Mouse (Mus musculus) liver, embryonic 14.5 days (tissue): ENCODE measurements at regions not wholly inside any gene's neighbourhood (a gene's known extent, or its start where the extent isn't known, plus 50 kb on each side); places are given as distances from the start of the nearest gene placed in this dataset.

Experiments used
- ATAC-seq: fragments of 200-750 bp; cut with Nextera tagmentation; 2 replicates; pipeline ENCODE4 v1.8.0; 2017; ENCODE audit warnings: moderate number of reproducible peaks, mild to moderate bottlenecking, moderate library complexity; ENCODE audit not compliant: insufficient read depth
- DNase-seq, 3 experiments: peaks; one replicate each; pipeline ENCODE4 v3.0.0-alpha.2; 2012 to 2013; ENCODE audit warnings: low read depth in 3 of 3, low spot score in 3 of 3
- H3K27ac ChIP-seq: fragments of 300-500 bp; sonication (generic); 2 replicates; pipeline ENCODE4 v1.5.1; 2014; ENCODE audit warnings: moderate library complexity, mild to moderate bottlenecking, control low read depth, inconsistent platforms
- H3K27me3 ChIP-seq: fragments of 300-500 bp; sonication (generic); 2 replicates; pipeline ENCODE4 v1.6.1; 2014; ENCODE audit warnings: mild to moderate bottlenecking, low read length, moderate library complexity; ENCODE audit not compliant: control insufficient read depth, insufficient read depth
- H3K36me3 ChIP-seq: fragments of 300-500 bp; sonication (generic); replicated peaks from 2 replicates; pipeline ENCODE4 v1.6.1; 2014; ENCODE audit warnings: low read depth; ENCODE audit not compliant: control insufficient read depth, insufficient read depth
- H3K4me1 ChIP-seq, 2 experiments: fragments of 200-500 bp in 1 of 2; fragments of 300-500 bp in 1 of 2; sonication (generic) in 1 of 2; replicated peaks; 2 replicates each; pipeline ENCODE4 v1.6.1; 2012 to 2014; ENCODE audit warnings: antibody characterized with exemption in 1 of 2, inconsistent platforms in 1 of 2, low read length in 1 of 2; ENCODE audit not compliant: control insufficient read depth in 2 of 2, insufficient read depth in 2 of 2
- H3K4me2 ChIP-seq: fragments of 300-500 bp; sonication (generic); 2 replicates; pipeline ENCODE4 v1.6.1; 2014; ENCODE audit warnings: low read depth, mild to moderate bottlenecking, control low read depth, moderate library complexity
- H3K4me3 ChIP-seq, 2 experiments: fragments of 200-500 bp in 1 of 2; fragments of 300-500 bp in 1 of 2; sonication (generic) in 1 of 2; 2 replicates each; pipeline ENCODE4 v1.5.1; 2012 to 2014; ENCODE audit warnings: low read depth in 2 of 2, low read length in 2 of 2, mild to moderate bottlenecking in 2 of 2, control low read depth in 1 of 2, inconsistent platforms in 1 of 2, moderate library complexity in 1 of 2; ENCODE audit not compliant: insufficient read depth in 1 of 2
- H3K9ac ChIP-seq: fragments of 300-500 bp; sonication (generic); replicated peaks from 2 replicates; pipeline ENCODE4 v1.6.1; 2014; ENCODE audit warnings: mild to moderate bottlenecking, control low read depth, moderate library complexity
- H3K9me3 ChIP-seq: fragments of 300-500 bp; sonication (generic); 2 replicates; pipeline ENCODE4 v1.6.1; 2016; ENCODE audit warnings: low read length, mixed read lengths; ENCODE audit not compliant: control insufficient read depth
- CTCF ChIP-seq: IDR thresholded peaks from 2 replicates; pipeline ENCODE4 v1.5.1; 2016; ENCODE audit warnings: antibody characterized with exemption, low read depth, control low read depth
- EP300 ChIP-seq: IDR thresholded peaks from 2 replicates; pipeline ENCODE4 v1.6.1; 2016; ENCODE audit warnings: antibody characterized with exemption, low read depth
- WGBS: fragments of 180-500 bp; shearing (Covaris S2); extraction: QIAGEN DNeasy Blood & Tissue Kit; methylation state at CpG from one replicate; pipeline ENCODE4 v1.1.7; 2014; ENCODE audit not compliant: insufficient replicate concordance; 5-methylcytosine and 5-hydroxymethylcytosine counted together

DNA sequence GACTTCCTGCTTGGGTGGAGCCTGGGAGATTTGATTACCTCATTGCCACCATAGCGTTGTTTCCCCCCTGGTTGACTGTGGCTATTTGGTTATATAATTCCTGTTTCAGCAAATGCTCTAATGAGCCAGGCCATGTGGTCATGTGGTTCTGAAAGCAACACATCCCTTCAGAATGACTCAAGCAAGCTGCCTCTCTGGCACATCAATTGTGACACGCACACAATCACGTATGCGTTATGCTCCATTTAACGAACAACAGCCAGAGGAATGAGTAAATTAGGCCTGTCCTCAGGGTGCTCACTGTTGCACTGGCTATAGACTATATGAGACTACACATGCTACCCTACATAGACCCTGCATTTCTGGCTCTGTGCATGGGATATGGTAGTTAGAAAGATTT is 130.2 kb upstream of the Frmd6 start:
- ATAC-seq, result no peak
- DNase-seq, result no peak
- peaks cover 0 to 3% of the 10 kb centered on the region in 2 experiments; a peak in 1 of 4 replicates for H3K4me1 ChIP-seq
- no peaks in the 10 kb centered on the region for H3K27me3 ChIP-seq
- no peaks in the 10 kb centered on the region for H3K36me3 ChIP-seq
- no peak overlapping the region for H3K4me3 ChIP-seq
- H3K9me3 ChIP-seq, result no peaks in the 10 kb centered on the region
- 76% methylated on average over 5 of the region's 5 CpGs for WGBS
- H3K9ac ChIP-seq, result no peak overlapping the region
- H3K4me2 ChIP-seq, result no peak overlapping the region
- TF ChIP-seq CTCF, result no peak
- TF ChIP-seq EP300, result no peak
- H3K27ac ChIP-seq, result no peak overlapping the region

DNA sequence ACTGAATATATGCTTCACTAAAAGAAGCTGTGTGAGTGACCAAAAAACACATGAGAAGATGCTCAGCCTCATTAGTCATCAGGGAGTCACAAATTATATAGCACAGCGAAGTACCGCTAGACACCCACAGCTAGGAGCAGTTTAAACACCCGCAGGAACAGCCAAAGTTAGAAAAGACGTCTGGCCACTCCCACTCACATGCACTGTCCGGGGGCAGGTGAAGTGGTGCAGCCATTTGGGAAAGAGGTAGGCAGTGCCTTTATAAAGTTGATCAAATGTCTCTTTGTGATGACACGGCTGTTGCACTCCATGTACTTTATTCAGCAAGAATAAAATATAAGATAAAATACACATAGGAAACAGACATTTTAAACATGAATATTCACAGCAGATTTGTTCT is 129.1 kb upstream of the Frmd6 start:
- Histone ChIP-seq H3K4me3 (no peak overlapping the region), H3K9ac (no peak overlapping the region), H3K4me2 (no peak overlapping the region), H3K27me3 (no peaks in the 10 kb centered on the region), H3K27ac (no peak overlapping the region), H3K4me1 (peaks cover 0 to 4% of the 10 kb centered on the region in 2 experiments; a peak in 2 of 4 replicates), H3K36me3 (no peaks in the 10 kb centered on the region), H3K9me3 (no peaks in the 10 kb centered on the region)
- DNase-seq, result no peak
- ATAC-seq, result no peak
- 55% methylated on average over 6 of the region's 6 CpGs for WGBS
- no peak for TF ChIP-seq CTCF
- TF ChIP-seq EP300, result no peak

DNA sequence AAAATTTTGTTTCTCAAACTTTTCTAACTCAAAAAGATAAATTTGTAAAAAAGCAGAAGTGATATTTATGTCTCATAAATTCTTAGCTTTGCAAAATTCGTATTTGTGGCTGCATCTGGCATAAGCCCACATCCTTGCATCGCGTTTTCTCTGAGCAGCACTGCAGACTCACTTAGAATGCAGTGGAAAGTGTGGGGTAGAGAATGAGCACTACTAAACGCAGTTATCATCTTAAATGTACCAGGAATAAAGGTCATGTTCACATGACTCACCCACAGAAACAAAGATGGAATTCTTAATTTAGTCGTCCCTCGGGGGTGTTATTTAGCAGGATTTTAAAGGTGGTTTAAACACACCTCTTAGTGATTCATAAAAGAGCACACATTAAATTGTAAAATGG is 126.8 kb upstream of the Frmd6 start:
- Histone ChIP-seq H3K4me1 (peaks cover 0 to 7% of the 10 kb centered on the region in 2 experiments; a peak in 2 of 4 replicates), H3K27ac (no peak overlapping the region), H3K4me2 (no peak overlapping the region), H3K4me3 (no peak overlapping the region), H3K27me3 (no peaks in the 10 kb centered on the region), H3K36me3 (no peaks in the 10 kb centered on the region), H3K9me3 (no peaks in the 10 kb centered on the region), H3K9ac (no peak overlapping the region)
- ATAC-seq (no peak), DNase-seq (no peak)
- TF ChIP-seq CTCF (no peak), EP300 (no peak)
- 59% methylated on average over 6 of the region's 6 CpGs for WGBS

DNA sequence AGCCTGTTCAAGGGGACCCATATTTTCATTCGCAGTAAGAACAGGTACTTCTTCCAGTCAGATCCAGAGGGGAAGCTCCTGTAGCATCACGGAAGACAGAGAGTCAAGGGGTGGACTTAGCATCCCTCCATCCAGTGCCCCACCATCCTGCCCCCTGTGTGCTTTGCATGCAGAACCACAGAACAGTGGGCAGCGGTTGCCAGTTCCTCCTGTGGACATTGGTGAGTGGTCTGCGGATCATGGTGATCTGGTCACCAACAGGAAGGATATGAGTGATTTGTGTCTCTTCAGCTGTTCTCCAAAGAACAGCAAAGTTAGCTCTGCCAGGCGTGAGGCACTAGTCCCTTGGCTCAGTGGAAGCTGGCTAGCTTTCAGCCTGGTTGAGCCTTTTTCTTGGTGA is 122.8 kb upstream of the Frmd6 start:
- no peak overlapping the region for H3K4me2 ChIP-seq
- no peak overlapping the region for H3K27ac ChIP-seq
- ATAC-seq, result no peak
- H3K27me3 ChIP-seq, result no peaks in the 10 kb centered on the region
- H3K9me3 ChIP-seq, result no peaks in the 10 kb centered on the region
- H3K9ac ChIP-seq, result no peak overlapping the region
- DNase-seq, result no peak
- peaks cover 0 to 6% of the 10 kb centered on the region in 2 experiments; a peak in 2 of 4 replicates for H3K4me1 ChIP-seq
- no peaks in the 10 kb centered on the region for H3K36me3 ChIP-seq
- WGBS, result 53% methylated on average over 5 of the region's 5 CpGs
- TF ChIP-seq CTCF, result no peak
- TF ChIP-seq EP300, result no peak
- no peak overlapping the region for H3K4me3 ChIP-seq

DNA sequence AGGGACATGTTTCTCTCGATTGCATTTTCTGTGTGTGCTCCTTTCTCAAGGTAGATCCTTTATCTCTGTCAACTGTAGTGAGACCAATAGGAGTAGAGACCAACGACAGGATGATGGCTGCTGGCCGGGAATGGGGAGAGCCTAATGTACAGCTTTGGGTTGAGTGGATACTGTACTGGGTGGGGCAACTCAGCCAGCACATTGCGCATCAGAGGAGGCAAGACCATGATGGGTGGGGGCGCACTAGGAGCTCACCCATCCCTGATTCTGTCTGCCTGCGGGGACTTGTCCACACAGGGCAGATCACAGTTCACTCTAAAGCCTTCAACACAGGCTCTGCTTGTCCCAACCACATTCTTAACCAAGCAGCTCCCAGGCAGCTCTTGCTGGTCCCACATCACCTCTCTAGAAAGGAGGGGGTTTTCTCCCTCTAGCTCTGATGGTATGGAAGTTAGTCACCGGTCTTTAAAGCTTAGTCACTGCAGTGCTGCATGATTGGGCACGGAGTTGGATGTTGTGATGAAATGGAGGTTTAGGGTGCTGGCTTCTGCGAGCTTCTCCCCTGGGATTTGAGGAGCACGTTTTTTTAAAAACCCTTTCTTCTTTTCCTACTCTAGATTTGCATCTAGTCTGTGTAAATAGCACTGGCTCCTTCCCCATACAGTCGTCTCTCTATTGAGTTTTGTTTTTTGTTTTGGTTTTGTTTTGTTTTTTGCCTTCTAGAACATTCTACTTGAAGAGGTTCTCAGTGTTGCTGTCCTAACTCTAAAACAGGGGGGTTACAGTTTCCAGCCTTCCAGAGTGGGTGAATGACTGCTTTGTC is 118.3 kb upstream of the Frmd6 start:
- no peak for TF ChIP-seq EP300
- no peak for TF ChIP-seq CTCF
- WGBS, result 59% methylated on average over 11 of the region's 11 CpGs
- no peak for DNase-seq
- Histone ChIP-seq H3K27ac (no peak overlapping the region), H3K27me3 (no peaks in the 10 kb centered on the region), H3K4me2 (no peak overlapping the region), H3K4me3 (no peak overlapping the region), H3K9me3 (no peaks in the 10 kb centered on the region), H3K9ac (no peak overlapping the region), H3K36me3 (no peaks in the 10 kb centered on the region), H3K4me1 (peaks cover 0 to 11% of the 10 kb centered on the region in 2 experiments; a peak in 2 of 4 replicates)
- ATAC-seq, result no peak
